Mouse (Mus musculus) forebrain, embryonic 15.5 days (tissue): Measurements from ENCODE around the gene Fam205a3. TPM values are rescaled to one million over a fixed set of nuclear protein-coding genes. Genes with fewer than 3 reads are reported as not detected.
"Not testable (repeated sequence)": the region's sequence is repeated elsewhere in the genome, so short reads cannot be mapped to it uniquely, and the experiment has no call there.

Experiments
- ATAC-seq: fragments of 200-750 bp; cut with Nextera tagmentation; replicated peaks from 2 replicates; pipeline ENCODE4 v1.8.0; 2017; ENCODE audit warnings: mild to moderate bottlenecking, moderate TSS enrichment, moderate library complexity
- H3K27ac ChIP-seq: fragments of 300-500 bp; sonication (generic); replicated peaks from 2 replicates; pipeline ENCODE4 v1.5.1; 2015; ENCODE audit warnings: mild to moderate bottlenecking, inconsistent platforms
- H3K27me3 ChIP-seq: fragments of 300-500 bp; sonication (generic); 2 replicates; pipeline ENCODE4 v1.6.1; 2015; ENCODE audit warnings: inconsistent platforms
- H3K36me3 ChIP-seq: fragments of 300-500 bp; sonication (generic); 2 replicates; pipeline ENCODE4 v1.6.1; 2015; ENCODE audit warnings: mild to moderate bottlenecking, inconsistent platforms
- H3K4me1 ChIP-seq: fragments of 300-500 bp; sonication (generic); 2 replicates; pipeline ENCODE4 v1.6.1; 2015; ENCODE audit warnings: inconsistent platforms
- H3K4me2 ChIP-seq: fragments of 300-500 bp; sonication (generic); replicated peaks from 2 replicates; pipeline ENCODE4 v1.6.1; 2015; ENCODE audit warnings: mild to moderate bottlenecking, inconsistent platforms
- H3K4me3 ChIP-seq: fragments of 300-500 bp; sonication (generic); 2 replicates; pipeline ENCODE4 v1.5.1; 2015; ENCODE audit warnings: mild to moderate bottlenecking, inconsistent platforms
- H3K9ac ChIP-seq: fragments of 300-500 bp; sonication (generic); replicated peaks from 2 replicates; pipeline ENCODE4 v1.6.1; 2015; ENCODE audit warnings: mild to moderate bottlenecking, inconsistent platforms
- H3K9me3 ChIP-seq: fragments of 300-500 bp; sonication (generic); 2 replicates; pipeline ENCODE4 v1.6.1; 2016; ENCODE audit warnings: inconsistent platforms
- WGBS: fragments of 180-500 bp; shearing (Covaris S2); methylation state at CpG from one replicate; pipeline ENCODE4 v1.1.7; 2015; ENCODE audit warnings: mixed read lengths; 5-methylcytosine and 5-hydroxymethylcytosine counted together
- polyA plus RNA-seq: library from polyadenylated mRNA; unstranded; fragments of >200 nt; fragmentation: Nextera tagmentation; extraction: Ambion mirVana; gene quantifications from 2 replicates; pipeline ENCODE4 v1.2.1, GENCODE M21; 2015

Gene Fam205a3
- not detected in 2 replicates for polyA plus RNA-seq

- no CpG with 5 or more reads among the region's 1 CpGs for WGBS
- not testable (repeated sequence) for ATAC-seq
These were observed at the start of gene Fam205a3 for GRCm38 (mm10) chr4:42318034-42318433. TSS of gene Fam205a3 (plus strand) at chr4:42318334.

GRCm38 (mm10) chr4:42293967-42294366, 24.2 kb upstream of the Fam205a3 start, which contains the start of gene Gm21953:
TSS of gene Gm21953 (plus strand) at chr4:42294267.
- not testable (repeated sequence) for H3K36me3 ChIP-seq, H3K9me3 ChIP-seq, H3K4me1 ChIP-seq, H3K4me3 ChIP-seq, H3K9ac ChIP-seq, H3K4me2 ChIP-seq, H3K27me3 ChIP-seq, ATAC-seq, H3K27ac ChIP-seq
- WGBS: no CpG with 5 or more reads among the region's 18 CpGs

More at GRCm38 (mm10) chr4:42318034-42318433, at the start of gene Fam205a3:
- not testable (repeated sequence) for H3K9me3 ChIP-seq, H3K27me3 ChIP-seq, H3K4me2 ChIP-seq, H3K36me3 ChIP-seq, H3K27ac ChIP-seq, H3K9ac ChIP-seq, H3K4me1 ChIP-seq, H3K4me3 ChIP-seq

Other genes with a start within 250 kb of the Fam205a3 start
- not detected in 2 replicates for gene Gm3893, start 227.1 kb upstream of the Fam205a3 start, polyA plus RNA-seq
- gene Gm13304, start 203.5 kb upstream of the Fam205a3 start, polyA plus RNA-seq: not detected in 2 replicates
- gene Gm13306, start 164.9 kb upstream of the Fam205a3 start, polyA plus RNA-seq: 0.89 and 1.8 TPM in 2 replicates
- gene Gm13305, start 149.7 kb upstream of the Fam205a3 start, polyA plus RNA-seq: not detected in 2 replicates
- not detected in 2 replicates for gene Gm10600, start 77.7 kb upstream of the Fam205a3 start, polyA plus RNA-seq
- gene Ccl21b, start 62.6 kb upstream of the Fam205a3 start, polyA plus RNA-seq: not detected in 2 replicates
- not detected in 2 replicates for gene Gm21953, start 24.1 kb upstream of the Fam205a3 start, polyA plus RNA-seq
- not detected in 2 replicates for gene Gm21586, start 121.0 kb downstream of the Fam205a3 start, polyA plus RNA-seq
- 0.09 and 0.19 TPM in 2 replicates for gene Gm2163, start 148.4 kb downstream of the Fam205a3 start, polyA plus RNA-seq
- not detected in 2 replicates for gene Fam205a2, start 209.8 kb downstream of the Fam205a3 start, polyA plus RNA-seq